Mouse (Mus musculus): ENCODE measurements around the gene Nat8f4. TPM values are rescaled to one million over a fixed set of nuclear protein-coding genes. Genes with fewer than 3 reads are reported as not detected.

Gene Nat8f4
- total and polyA plus RNA-seq, 2 experiments: 3.5 to 4.5 TPM

GRCm38 (mm10) chr6:85935646-85936045 lies 31.0 kb upstream of the Nat8f4 start:
- no peak for DNase-seq (ENCODE audit: extremely low read depth, low read depth, low spot score)
- no peak overlapping the region for H3K4me3 ChIP-seq (ENCODE audit: insufficient read depth, low read depth, low read length)
- peaks cover 3% of the 10 kb centered on the region for H3K36me3 ChIP-seq (ENCODE audit: control insufficient read depth, insufficient read depth, low read length)
- peak overlapping the region; percentile 19; the same call in 1 of the 2 replicates for H3K27ac ChIP-seq (replicated peaks; ENCODE audit: insufficient read depth, low read depth, low read length)
- H3K9ac ChIP-seq (ENCODE audit: low read depth, low read length): no peak overlapping the region
- peaks cover 36% of the 10 kb centered on the region for H3K4me1 ChIP-seq (ENCODE audit: control insufficient read depth, insufficient read depth, low read length)
- no peaks in the 10 kb centered on the region for H3K79me2 ChIP-seq (ENCODE audit: control insufficient read depth, insufficient read depth, low read length)
- TF ChIP-seq POLR2A (IDR thresholded peaks at IDR 0.05; ENCODE audit: extremely low read depth, insufficient read depth, low read length) (no peak), CTCF (IDR thresholded peaks at IDR 0.05; ENCODE audit: low read depth, low read length) (no peak)
- no peaks in the 10 kb centered on the region for H3K27me3 ChIP-seq (ENCODE audit: control insufficient read depth, insufficient read depth, low read length)
- 83% methylated on average over 3 of the region's 3 CpGs for WGBS

GRCm38 (mm10) chr6:85934047-85934446 lies 29.4 kb upstream of the Nat8f4 start:
- Histone ChIP-seq H3K27me3 (ENCODE audit: control insufficient read depth, insufficient read depth, low read length) (no peaks in the 10 kb centered on the region), H3K79me2 (ENCODE audit: control insufficient read depth, insufficient read depth, low read length) (no peaks in the 10 kb centered on the region), H3K4me1 (ENCODE audit: control insufficient read depth, insufficient read depth, low read length) (peaks cover 48% of the 10 kb centered on the region), H3K9ac (ENCODE audit: low read depth, low read length) (peak overlapping the region; percentile 55; the same call in 1 of the 2 replicates), H3K27ac (replicated peaks; ENCODE audit: insufficient read depth, low read depth, low read length) (peak overlapping the region; percentile 87), H3K4me3 (ENCODE audit: insufficient read depth, low read depth, low read length) (no peak overlapping the region), H3K36me3 (ENCODE audit: control insufficient read depth, insufficient read depth, low read length) (peaks cover 13% of the 10 kb centered on the region)
- peak; percentile 90 for DNase-seq (ENCODE audit: extremely low read depth, low read depth, low spot score)
- TF ChIP-seq CTCF (IDR thresholded peaks at IDR 0.05; ENCODE audit: low read depth, low read length): no peak
- no peak for TF ChIP-seq POLR2A (IDR thresholded peaks at IDR 0.05; ENCODE audit: extremely low read depth, insufficient read depth, low read length)
- 26% methylated on average over 8 of the region's 8 CpGs for WGBS

- peak overlapping the region; percentile 92 for H3K27ac ChIP-seq (replicated peaks; ENCODE audit: insufficient read depth, low read depth, low read length)
- H3K4me1 ChIP-seq (ENCODE audit: control insufficient read depth, insufficient read depth, low read length): peaks cover 60% of the 10 kb centered on the region
- H3K9ac ChIP-seq (ENCODE audit: low read depth, low read length): peak overlapping the region; percentile 24; the same call in 1 of the 2 replicates
- no peaks in the 10 kb centered on the region for H3K79me2 ChIP-seq (ENCODE audit: control insufficient read depth, insufficient read depth, low read length)
- no peak overlapping the region for H3K4me3 ChIP-seq (ENCODE audit: insufficient read depth, low read depth, low read length)
- no peak for TF ChIP-seq CTCF (IDR thresholded peaks at IDR 0.05; ENCODE audit: low read depth, low read length)
- no peak for TF ChIP-seq POLR2A (IDR thresholded peaks at IDR 0.05; ENCODE audit: extremely low read depth, insufficient read depth, low read length)
- peaks cover 51% of the 10 kb centered on the region for H3K36me3 ChIP-seq (ENCODE audit: control insufficient read depth, insufficient read depth, low read length)
- DNase-seq (ENCODE audit: extremely low read depth, low read depth, low spot score): peak; percentile 98
- WGBS: 22% methylated on average over 1 of the region's 1 CpGs
- H3K27me3 ChIP-seq (ENCODE audit: control insufficient read depth, insufficient read depth, low read length): no peaks in the 10 kb centered on the region
These were observed 24.6 kb upstream of the Nat8f4 start for GRCm38 (mm10) chr6:85929312-85929711.

DNA sequence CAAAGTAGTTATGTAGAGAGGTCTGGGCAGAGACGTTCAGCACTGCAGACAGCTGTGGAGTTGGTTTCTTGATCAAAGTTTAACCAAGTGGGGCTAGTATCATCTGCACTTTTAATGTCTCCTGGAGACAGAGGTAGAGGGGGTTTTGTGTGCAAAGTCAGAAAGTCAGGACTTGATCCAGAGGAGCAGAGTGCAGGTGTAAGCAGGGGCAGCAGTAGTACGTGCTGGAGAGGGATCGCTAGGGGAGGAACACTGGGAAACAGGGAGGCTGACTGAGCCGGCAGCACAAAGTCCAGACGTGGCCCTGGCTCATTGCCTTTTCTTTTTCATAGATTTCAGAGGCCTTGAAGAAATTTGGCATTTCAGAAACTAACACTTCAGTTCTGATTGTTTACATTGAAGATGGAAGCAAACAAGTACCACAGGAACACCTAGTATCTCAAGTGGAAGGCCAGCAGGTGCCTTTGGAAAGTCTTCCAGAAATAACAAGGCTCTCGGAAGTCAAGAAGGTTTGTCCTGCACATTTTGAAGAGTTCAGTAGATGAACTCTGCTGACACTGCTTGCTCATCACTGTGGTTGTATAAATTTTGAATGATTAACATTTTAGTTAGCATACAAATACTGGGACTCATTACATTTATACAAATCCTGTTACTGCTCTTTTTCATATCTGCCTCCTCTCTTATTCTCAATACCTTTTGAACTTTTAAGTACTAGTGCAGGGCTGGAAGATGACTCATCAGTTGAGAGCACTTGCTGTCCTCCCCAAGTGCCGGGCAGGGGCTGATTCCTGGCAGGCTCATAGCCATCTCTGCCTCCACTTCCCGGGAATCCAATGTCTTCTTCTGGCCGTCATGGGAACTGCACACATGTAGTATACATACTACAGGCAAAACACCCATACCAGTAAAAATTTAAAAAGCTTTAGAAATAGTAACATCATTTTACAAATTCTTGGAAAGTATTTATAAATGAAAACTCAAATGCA lies 23.1 kb upstream of the Nat8f4 start:
- Histone ChIP-seq H3K27me3 (ENCODE audit: control insufficient read depth, insufficient read depth, low read length) (no peaks in the 10 kb centered on the region), H3K27ac (replicated peaks; ENCODE audit: insufficient read depth, low read depth, low read length) (peak overlapping the region; percentile 86), H3K36me3 (ENCODE audit: control insufficient read depth, insufficient read depth, low read length) (peaks cover 64% of the 10 kb centered on the region), H3K9ac (ENCODE audit: low read depth, low read length) (peak overlapping the region; percentile 48), H3K79me2 (ENCODE audit: control insufficient read depth, insufficient read depth, low read length) (no peaks in the 10 kb centered on the region), H3K4me1 (ENCODE audit: control insufficient read depth, insufficient read depth, low read length) (peaks cover 49% of the 10 kb centered on the region), H3K4me3 (ENCODE audit: insufficient read depth, low read depth, low read length) (no peak overlapping the region)
- TF ChIP-seq POLR2A (IDR thresholded peaks at IDR 0.05; ENCODE audit: extremely low read depth, insufficient read depth, low read length) (no peak), CTCF (IDR thresholded peaks at IDR 0.05; ENCODE audit: low read depth, low read length) (no peak)
- DNase-seq (ENCODE audit: extremely low read depth, low read depth, low spot score): peak; percentile 82
- WGBS: 39% methylated on average over 9 of the region's 9 CpGs

- DNase-seq (ENCODE audit: extremely low read depth, low read depth, low spot score): peak; percentile 84
- no peak for TF ChIP-seq POLR2A (IDR thresholded peaks at IDR 0.05; ENCODE audit: extremely low read depth, insufficient read depth, low read length)
- TF ChIP-seq CTCF (IDR thresholded peaks at IDR 0.05; ENCODE audit: low read depth, low read length): no peak
- no peak overlapping the region for H3K4me3 ChIP-seq (ENCODE audit: insufficient read depth, low read depth, low read length)
- peak overlapping the region; percentile 86 for H3K27ac ChIP-seq (replicated peaks; ENCODE audit: insufficient read depth, low read depth, low read length)
- peaks cover 45% of the 10 kb centered on the region for H3K4me1 ChIP-seq (ENCODE audit: control insufficient read depth, insufficient read depth, low read length)
- H3K27me3 ChIP-seq (ENCODE audit: control insufficient read depth, insufficient read depth, low read length): no peaks in the 10 kb centered on the region
- peaks cover 73% of the 10 kb centered on the region for H3K36me3 ChIP-seq (ENCODE audit: control insufficient read depth, insufficient read depth, low read length)
- H3K9ac ChIP-seq (ENCODE audit: low read depth, low read length): no peak overlapping the region
- peaks cover 2% of the 10 kb centered on the region; the same call in 1 of the 2 replicates for H3K79me2 ChIP-seq (ENCODE audit: control insufficient read depth, insufficient read depth, low read length)
- WGBS: 24% methylated on average over 1 of the region's 1 CpGs
These were observed 22.0 kb upstream of the Nat8f4 start for GRCm38 (mm10) chr6:85926709-85927108.

Data from liver, adult 2 months (tissue).